Mouse (Mus musculus): ENCODE data around the gene Mb. TPM values are rescaled to one million over a fixed set of nuclear protein-coding genes. Genes with fewer than 3 reads are reported as not detected.

Mb gene
- total and polyA plus RNA-seq, 3 experiments, result 16,399 to 20,311 (median 17,740) TPM

- peak; percentile 82 to 86 for DNase-seq
- Histone ChIP-seq H3K27me3 (ENCODE audit: control insufficient read depth, insufficient read depth, low read length) (no peaks in the 10 kb centered on the region), H3K36me3 (ENCODE audit: control insufficient read depth, insufficient read depth, low read length) (no peaks in the 10 kb centered on the region), H3K79me2 (replicated peaks; ENCODE audit: control insufficient read depth, insufficient read depth, low read length) (no peaks in the 10 kb centered on the region), H3K4me1 (ENCODE audit: control insufficient read depth, insufficient read depth, low read length) (peaks cover 3% of the 10 kb centered on the region; the same call in 1 of the 2 replicates), H3K27ac (peak overlapping the region; percentile 65), H3K9ac (ENCODE audit: low read depth, low read length) (no peak overlapping the region), H3K4me3 (no peak overlapping the region)
- WGBS, result 70% methylated on average over 6 of the region's 6 CpGs
- intact Hi-C loops (cut with DNase I), result loop anchor here (5.0 kb wide), 1 partner anchor 37 kb away; no protein-coding TSS in a partner anchor
- peak; percentile 90 for TF ChIP-seq EP300 (IDR thresholded peaks at IDR 0.05; ENCODE audit: insufficient read depth, low read depth, low read length)
- TF ChIP-seq POLR2A (IDR thresholded peaks at IDR 0.05; ENCODE audit: insufficient read depth, low read depth, low read length), result no peak
- TF ChIP-seq CTCF (IDR thresholded peaks at IDR 0.05), result no peak
Observed at GRCm38 (mm10) chr15:77008851-77009250, 41.6 kb downstream of the Mb start.

- intact Hi-C loops (cut with DNase I), result loop anchor here (2.0 to 5.0 kb wide), 2 partner anchors 25 to 257 kb away; no protein-coding TSS in a partner anchor
- 4% methylated on average over 3 of the region's 3 CpGs for WGBS
- H3K4me1 ChIP-seq (ENCODE audit: control insufficient read depth, insufficient read depth, low read length), result peaks cover 2% of the 10 kb centered on the region
Observed at GRCm38 (mm10) chr15:77003868-77004215, 46.6 kb downstream of the Mb start.

GRCm38 (mm10) chr15:77003173-77003867, 47.1 kb downstream of the Mb start:
- no peak for DNase-seq

More at GRCm38 (mm10) chr15:77003868-77004215, 46.6 kb downstream of the Mb start:
- H3K9ac ChIP-seq (ENCODE audit: low read depth, low read length), result no peak overlapping the region
- no peak overlapping the region for H3K4me3 ChIP-seq
- no peaks in the 10 kb centered on the region for H3K27me3 ChIP-seq (ENCODE audit: control insufficient read depth, insufficient read depth, low read length)
- no peak overlapping the region; the same call in 1 of the 2 replicates for H3K27ac ChIP-seq
- TF ChIP-seq POLR2A (IDR thresholded peaks at IDR 0.05; ENCODE audit: insufficient read depth, low read depth, low read length) (0 out of 2 replicates have a peak, but pooled peaks have one; percentile 11), EP300 (IDR thresholded peaks at IDR 0.05; ENCODE audit: insufficient read depth, low read depth, low read length) (peak; percentile 92), CTCF (IDR thresholded peaks at IDR 0.05) (peak; percentile 92)
- no peaks in the 10 kb centered on the region for H3K36me3 ChIP-seq (ENCODE audit: control insufficient read depth, insufficient read depth, low read length)
- peak; percentile 52 to 65 for DNase-seq
- H3K79me2 ChIP-seq (replicated peaks; ENCODE audit: control insufficient read depth, insufficient read depth, low read length), result no peaks in the 10 kb centered on the region

GRCm38 (mm10) chr15:76998878-76999588, 51.4 kb downstream of the Mb start:
- 0 out of 2 replicates have a peak, but pooled peaks have one; percentile 14 for TF ChIP-seq POLR2A (IDR thresholded peaks at IDR 0.05; ENCODE audit: insufficient read depth, low read depth, low read length)
- TF ChIP-seq CTCF (IDR thresholded peaks at IDR 0.05), result peak; percentile 59
- no peak for TF ChIP-seq EP300 (IDR thresholded peaks at IDR 0.05; ENCODE audit: insufficient read depth, low read depth, low read length)
- H3K9ac ChIP-seq (ENCODE audit: low read depth, low read length), result no peak overlapping the region
- intact Hi-C loops (cut with DNase I), result no loop called here
- H3K27me3 ChIP-seq (ENCODE audit: control insufficient read depth, insufficient read depth, low read length), result no peaks in the 10 kb centered on the region
- 33% methylated on average over 21 of the region's 21 CpGs for WGBS
- H3K4me1 ChIP-seq (ENCODE audit: control insufficient read depth, insufficient read depth, low read length), result no peaks in the 10 kb centered on the region; the same call in 1 of the 2 replicates
- DNase-seq, result peak; percentile 45 to 69
- H3K36me3 ChIP-seq (ENCODE audit: control insufficient read depth, insufficient read depth, low read length), result no peaks in the 10 kb centered on the region
- H3K27ac ChIP-seq, result peak overlapping the region; percentile 43
- H3K79me2 ChIP-seq (replicated peaks; ENCODE audit: control insufficient read depth, insufficient read depth, low read length), result no peaks in the 10 kb centered on the region
- no peak overlapping the region for H3K4me3 ChIP-seq

More at GRCm38 (mm10) chr15:77003173-77003867, 47.1 kb downstream of the Mb start:
- WGBS, result 77% methylated on average over 3 of the region's 3 CpGs
- intact Hi-C loops (cut with DNase I), result loop anchor here (5.0 kb wide), 1 partner anchor 256 kb away; no protein-coding TSS in a partner anchor
- TF ChIP-seq EP300 (IDR thresholded peaks at IDR 0.05; ENCODE audit: insufficient read depth, low read depth, low read length) (no peak), CTCF (IDR thresholded peaks at IDR 0.05) (no peak), POLR2A (IDR thresholded peaks at IDR 0.05; ENCODE audit: insufficient read depth, low read depth, low read length) (no peak)
- Histone ChIP-seq H3K4me3 (no peak overlapping the region), H3K36me3 (ENCODE audit: control insufficient read depth, insufficient read depth, low read length) (no peaks in the 10 kb centered on the region), H3K9ac (ENCODE audit: low read depth, low read length) (no peak overlapping the region), H3K79me2 (replicated peaks; ENCODE audit: control insufficient read depth, insufficient read depth, low read length) (no peaks in the 10 kb centered on the region), H3K27ac (no peak overlapping the region; the same call in 1 of the 2 replicates), H3K4me1 (ENCODE audit: control insufficient read depth, insufficient read depth, low read length) (no peaks in the 10 kb centered on the region; the same call in 1 of the 2 replicates), H3K27me3 (ENCODE audit: control insufficient read depth, insufficient read depth, low read length) (no peaks in the 10 kb centered on the region)

GRCm38 (mm10) chr15:76998048-76998447, 52.4 kb downstream of the Mb start:
- Histone ChIP-seq H3K9ac (ENCODE audit: low read depth, low read length) (no peak overlapping the region), H3K4me1 (ENCODE audit: control insufficient read depth, insufficient read depth, low read length) (no peaks in the 10 kb centered on the region), H3K79me2 (replicated peaks; ENCODE audit: control insufficient read depth, insufficient read depth, low read length) (no peaks in the 10 kb centered on the region), H3K27ac (no peak overlapping the region; the same call in 1 of the 2 replicates), H3K36me3 (ENCODE audit: control insufficient read depth, insufficient read depth, low read length) (no peaks in the 10 kb centered on the region), H3K27me3 (ENCODE audit: control insufficient read depth, insufficient read depth, low read length) (no peaks in the 10 kb centered on the region), H3K4me3 (no peak overlapping the region)
- 63% methylated on average over 2 of the region's 2 CpGs for WGBS
- DNase-seq, result no peak
- TF ChIP-seq EP300 (IDR thresholded peaks at IDR 0.05; ENCODE audit: insufficient read depth, low read depth, low read length), result no peak
- no peak for TF ChIP-seq CTCF (IDR thresholded peaks at IDR 0.05)
- TF ChIP-seq POLR2A (IDR thresholded peaks at IDR 0.05; ENCODE audit: insufficient read depth, low read depth, low read length), result no peak
- intact Hi-C loops (cut with DNase I), result no loop called here

All from heart, adult 2 months (tissue).